Mouse (Mus musculus): Measurements from ENCODE around the gene St13. TPM values are rescaled to one million over a fixed set of nuclear protein-coding genes. Genes with fewer than 3 reads are reported as not detected.

Gene St13
- polyA plus RNA-seq, 1 experiment from 2014 or later = 203 TPM

- H3K9ac ChIP-seq (replicated peaks) = no peak overlapping the region
- H3K4me3 ChIP-seq = no peak overlapping the region
- 89% methylated on average over 1 of the region's 1 CpGs for WGBS
- no peak overlapping the region for H3K27ac ChIP-seq (replicated peaks)
- ATAC-seq (ENCODE audit: low FRiP score, low read depth) = no peak
- no peaks in the 10 kb centered on the region for H3K9me3 ChIP-seq
- H3K4me2 ChIP-seq (replicated peaks) = no peak overlapping the region
- no peaks in the 10 kb centered on the region for H3K27me3 ChIP-seq
- H3K4me1 ChIP-seq = peaks cover 21% of the 10 kb centered on the region
- peaks cover 45% of the 10 kb centered on the region for H3K36me3 ChIP-seq
Measured at GRCm38 (mm10) chr15:81362501-81362900, 37.4 kb downstream of the St13 start.

DNA sequence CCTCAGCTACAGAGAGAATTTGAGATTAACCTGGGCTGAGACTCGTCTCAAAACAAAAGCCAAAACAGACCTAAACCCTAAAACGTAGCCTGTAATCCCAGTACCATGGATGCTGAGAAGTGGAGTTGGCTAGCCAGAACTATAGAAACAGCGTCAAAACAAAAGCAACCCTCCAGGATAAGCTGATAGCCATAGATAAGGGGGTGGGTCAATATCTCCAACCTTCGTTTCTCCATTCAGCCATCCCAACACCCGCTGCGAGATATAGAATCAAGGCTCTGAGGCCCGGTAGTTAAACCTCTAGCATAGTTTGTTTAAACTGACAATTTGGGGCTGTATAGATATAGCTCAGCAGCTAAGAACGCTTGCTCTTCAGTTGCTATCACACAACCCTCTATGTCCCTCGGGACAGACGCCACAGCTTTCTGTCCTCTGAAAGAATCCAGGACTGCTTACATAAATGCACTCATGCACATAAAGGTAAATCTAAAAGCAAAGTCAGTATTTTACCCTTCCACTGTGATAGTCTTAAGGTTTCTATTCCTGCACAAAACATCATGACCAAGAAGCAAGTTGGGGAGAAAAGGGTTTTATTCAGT lies 38.4 kb downstream of the St13 start:
- Histone ChIP-seq H3K9me3 (no peaks in the 10 kb centered on the region), H3K9ac (replicated peaks) (no peak overlapping the region), H3K4me2 (replicated peaks) (peak overlapping the region; percentile 85; the same call in 1 of the 2 replicates), H3K36me3 (peaks cover 35% of the 10 kb centered on the region), H3K27ac (replicated peaks) (peak overlapping the region; percentile 75; the same call in 1 of the 2 replicates), H3K4me1 (peaks cover 21% of the 10 kb centered on the region), H3K4me3 (no peak overlapping the region), H3K27me3 (no peaks in the 10 kb centered on the region)
- ATAC-seq (ENCODE audit: low FRiP score, low read depth) = no peak
- 44% methylated on average over 10 of the region's 10 CpGs for WGBS

GRCm38 (mm10) chr15:81361022-81361404 lies 38.9 kb downstream of the St13 start:
- WGBS = 41% methylated on average over 6 of the region's 6 CpGs
- Histone ChIP-seq H3K27me3 (no peaks in the 10 kb centered on the region), H3K4me3 (peak overlapping the region; percentile 68), H3K27ac (replicated peaks) (peak overlapping the region; percentile 75), H3K4me1 (peaks cover 21% of the 10 kb centered on the region), H3K9ac (replicated peaks) (no peak overlapping the region), H3K4me2 (replicated peaks) (peak overlapping the region; percentile 85), H3K36me3 (peaks cover 30% of the 10 kb centered on the region), H3K9me3 (no peaks in the 10 kb centered on the region)
- no peak; the same call in 1 of the 2 replicates for ATAC-seq (ENCODE audit: low FRiP score, low read depth)

DNA sequence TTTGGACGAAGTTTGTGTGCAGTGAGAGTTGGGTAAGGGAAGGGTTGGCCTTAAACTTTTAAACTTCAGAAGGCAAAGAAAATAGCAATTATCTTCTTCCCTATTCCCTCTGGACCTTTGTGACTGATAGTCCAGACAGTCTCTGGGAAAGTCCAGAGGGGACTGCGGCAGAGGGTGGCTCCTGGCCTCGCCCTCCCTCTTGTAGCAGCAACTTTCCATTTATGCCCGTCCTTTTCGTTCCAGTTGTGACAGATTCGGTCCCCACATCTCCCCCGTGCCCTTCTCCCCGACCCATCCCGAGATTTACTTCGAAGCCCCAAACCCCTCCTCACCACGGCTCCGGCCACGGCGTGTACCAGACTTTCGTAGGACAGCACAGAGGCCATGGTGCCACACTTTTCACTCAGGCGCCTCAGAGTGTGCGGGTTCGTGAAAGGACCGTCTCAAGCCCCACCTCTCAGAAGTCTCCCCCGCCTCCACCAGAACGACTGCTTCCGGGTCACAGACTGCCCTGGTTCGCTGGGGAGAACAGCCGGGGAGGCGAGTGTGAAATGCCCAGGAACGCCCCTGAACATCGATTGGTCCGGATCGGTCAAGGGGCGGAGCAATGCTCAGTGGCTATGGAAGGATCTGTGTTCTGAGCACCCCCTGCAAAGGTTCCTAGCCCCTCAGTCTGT lies 39.4 kb downstream of the St13 start, which contains the start of gene Slc25a17:
Gene Slc25a17 (minus strand): TSS at position 468 of the 677 bp plus-strand sequence.
- Histone ChIP-seq H3K4me2 (replicated peaks) (peak within 1 kb of the TSS; percentile 85), H3K27ac (replicated peaks) (peak within 1 kb of the TSS; percentile 75), H3K9me3 (no peaks in the 10 kb centered on the region), H3K27me3 (no peaks in the 10 kb centered on the region), H3K36me3 (peaks cover 24% of the 10 kb centered on the region), H3K9ac (replicated peaks) (peak within 1 kb of the TSS; percentile 80), H3K4me1 (peaks cover 21% of the 10 kb centered on the region), H3K4me3 (peak within 1 kb of the TSS; percentile 68)
- peak; percentile 100 for ATAC-seq (ENCODE audit: low FRiP score, low read depth)
- WGBS = 1% methylated on average over 30 of the region's 30 CpGs

- H3K4me1 ChIP-seq = peaks cover 21% of the 10 kb centered on the region
- no peak overlapping the region for H3K27ac ChIP-seq (replicated peaks)
- H3K27me3 ChIP-seq = no peaks in the 10 kb centered on the region
- H3K36me3 ChIP-seq = peaks cover 17% of the 10 kb centered on the region
- H3K4me3 ChIP-seq = no peak overlapping the region
- no peak for ATAC-seq (ENCODE audit: low FRiP score, low read depth)
- 93% methylated on average over 5 of the region's 5 CpGs for WGBS
- H3K4me2 ChIP-seq (replicated peaks) = peak overlapping the region; percentile 85
- H3K9me3 ChIP-seq = no peaks in the 10 kb centered on the region
- H3K9ac ChIP-seq (replicated peaks) = no peak overlapping the region
Measured at GRCm38 (mm10) chr15:81359421-81359820, 40.5 kb downstream of the St13 start.

DNA sequence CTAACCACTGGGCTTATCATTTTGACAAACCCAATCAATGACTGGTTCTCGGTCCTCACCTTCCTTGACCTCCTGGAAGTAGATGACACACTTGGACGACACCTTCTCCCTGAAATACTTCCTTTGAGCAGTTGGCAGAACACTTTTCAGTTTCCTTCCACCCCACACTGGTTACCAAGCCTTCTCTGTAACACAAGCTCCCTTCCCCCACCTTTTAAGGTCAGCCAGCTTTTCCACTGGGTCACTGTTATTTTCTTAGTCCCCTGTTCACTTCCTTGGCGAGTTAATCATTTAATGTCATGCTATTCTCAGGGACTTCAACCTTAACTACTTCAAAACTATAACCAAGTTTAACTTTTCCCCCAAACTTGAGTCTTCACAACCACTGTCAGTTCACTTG lies 40.9 kb downstream of the St13 start:
- no peak for ATAC-seq (ENCODE audit: low FRiP score, low read depth)
- no peaks in the 10 kb centered on the region for H3K9me3 ChIP-seq
- H3K9ac ChIP-seq (replicated peaks) = no peak overlapping the region
- no peak overlapping the region for H3K4me3 ChIP-seq
- peaks cover 13% of the 10 kb centered on the region for H3K36me3 ChIP-seq
- no peak overlapping the region for H3K4me2 ChIP-seq (replicated peaks)
- H3K27me3 ChIP-seq = no peaks in the 10 kb centered on the region
- whole genome bisulfite sequencing = 93% methylated on average over 3 of the region's 3 CpGs
- H3K27ac ChIP-seq (replicated peaks) = no peak overlapping the region
- H3K4me1 ChIP-seq = peaks cover 21% of the 10 kb centered on the region

GRCm38 (mm10) chr15:81356946-81357345 lies 42.9 kb downstream of the St13 start:
- no peak overlapping the region for H3K4me2 ChIP-seq (replicated peaks)
- H3K27ac ChIP-seq (replicated peaks) = no peak overlapping the region
- no peaks in the 10 kb centered on the region for H3K9me3 ChIP-seq
- H3K36me3 ChIP-seq = no peaks in the 10 kb centered on the region
- H3K4me1 ChIP-seq = peaks cover 21% of the 10 kb centered on the region
- H3K9ac ChIP-seq (replicated peaks) = no peak overlapping the region
- H3K27me3 ChIP-seq = no peaks in the 10 kb centered on the region
- H3K4me3 ChIP-seq = no peak overlapping the region
- 46% methylated on average over 5 of the region's 5 CpGs for WGBS
- ATAC-seq (ENCODE audit: low FRiP score, low read depth) = no peak

- 58% methylated on average over 3 of the region's 3 CpGs for WGBS
- H3K9me3 ChIP-seq = no peaks in the 10 kb centered on the region
- no peaks in the 10 kb centered on the region for H3K36me3 ChIP-seq
- no peak overlapping the region for H3K4me3 ChIP-seq
- peaks cover 14% of the 10 kb centered on the region for H3K4me1 ChIP-seq
- no peak overlapping the region for H3K9ac ChIP-seq (replicated peaks)
- H3K4me2 ChIP-seq (replicated peaks) = no peak overlapping the region
- no peak overlapping the region for H3K27ac ChIP-seq (replicated peaks)
- H3K27me3 ChIP-seq = no peaks in the 10 kb centered on the region
- ATAC-seq (ENCODE audit: low FRiP score, low read depth) = no peak
Measured at GRCm38 (mm10) chr15:81355146-81355761, 44.6 kb downstream of the St13 start.

GRCm38 (mm10) chr15:81352638-81353037 lies 47.2 kb downstream of the St13 start:
- H3K36me3 ChIP-seq = no peaks in the 10 kb centered on the region
- H3K4me1 ChIP-seq = no peaks in the 10 kb centered on the region
- H3K9ac ChIP-seq (replicated peaks) = no peak overlapping the region
- H3K4me2 ChIP-seq (replicated peaks) = no peak overlapping the region
- ATAC-seq (ENCODE audit: low FRiP score, low read depth) = no peak
- no peak overlapping the region for H3K4me3 ChIP-seq
- H3K27me3 ChIP-seq = no peaks in the 10 kb centered on the region
- WGBS = 67% methylated on average over 1 of the region's 1 CpGs
- no peak overlapping the region for H3K27ac ChIP-seq (replicated peaks)
- no peaks in the 10 kb centered on the region for H3K9me3 ChIP-seq

DNA sequence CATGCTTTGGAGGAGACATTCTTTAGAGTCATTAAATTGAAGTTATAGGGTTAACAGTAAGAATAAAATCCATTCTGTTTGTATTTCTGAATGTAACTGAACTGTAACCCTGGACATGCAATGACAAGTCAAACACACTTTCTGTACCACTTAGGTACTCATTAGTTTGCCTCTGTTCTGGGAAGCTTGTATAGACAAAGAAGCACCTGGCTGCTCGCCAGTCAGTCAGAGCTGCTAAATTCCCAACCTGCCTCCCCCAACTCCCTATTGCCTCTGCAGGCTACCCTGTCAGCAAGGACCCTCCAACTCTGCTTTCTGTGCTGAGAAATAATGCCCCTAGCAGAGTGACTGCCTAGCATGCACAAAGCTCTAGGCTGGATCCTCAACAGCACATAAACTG lies 49.5 kb downstream of the St13 start:
- Histone ChIP-seq H3K9ac (replicated peaks) (no peak overlapping the region), H3K9me3 (no peaks in the 10 kb centered on the region), H3K4me1 (no peaks in the 10 kb centered on the region), H3K36me3 (no peaks in the 10 kb centered on the region), H3K4me3 (no peak overlapping the region), H3K4me2 (replicated peaks) (no peak overlapping the region), H3K27ac (replicated peaks) (no peak overlapping the region), H3K27me3 (no peaks in the 10 kb centered on the region)
- 73% methylated on average over 1 of the region's 1 CpGs for WGBS
- no peak for ATAC-seq (ENCODE audit: low FRiP score, low read depth)

GRCm38 (mm10) chr15:81348366-81348765 lies 51.5 kb downstream of the St13 start:
- no peak overlapping the region for H3K4me3 ChIP-seq
- ATAC-seq (ENCODE audit: low FRiP score, low read depth) = no peak
- H3K4me2 ChIP-seq (replicated peaks) = no peak overlapping the region
- H3K4me1 ChIP-seq = no peaks in the 10 kb centered on the region
- H3K27ac ChIP-seq (replicated peaks) = no peak overlapping the region
- no peaks in the 10 kb centered on the region for H3K27me3 ChIP-seq
- WGBS = 79% methylated on average over 2 of the region's 2 CpGs
- no peak overlapping the region for H3K9ac ChIP-seq (replicated peaks)
- no peaks in the 10 kb centered on the region for H3K9me3 ChIP-seq
- peaks cover 4% of the 10 kb centered on the region for H3K36me3 ChIP-seq

DNA sequence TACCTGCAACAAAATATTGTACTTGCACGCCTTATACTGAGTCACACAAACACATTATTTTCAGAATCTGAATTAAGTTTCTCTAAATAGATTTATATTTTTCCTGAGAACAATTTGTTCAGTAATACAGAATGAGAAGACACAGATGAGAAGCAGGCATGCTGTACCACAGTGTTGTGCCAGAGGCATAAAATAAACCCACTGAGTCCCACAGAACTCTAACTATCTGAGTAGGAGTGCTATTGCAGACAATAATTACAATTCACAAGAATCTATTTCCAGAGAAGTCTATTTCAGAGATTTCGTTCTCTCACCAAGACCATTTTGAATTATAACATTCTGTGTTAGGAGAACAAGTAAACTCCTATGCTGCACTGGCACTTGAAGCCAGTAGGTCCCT lies 52.4 kb downstream of the St13 start:
- no peak overlapping the region for H3K4me2 ChIP-seq (replicated peaks)
- no peak for ATAC-seq (ENCODE audit: low FRiP score, low read depth)
- 94% methylated on average over 2 of the region's 2 CpGs for WGBS
- H3K36me3 ChIP-seq = peaks cover 4% of the 10 kb centered on the region
- no peak overlapping the region for H3K4me3 ChIP-seq
- no peak overlapping the region for H3K9ac ChIP-seq (replicated peaks)
- no peak overlapping the region for H3K27ac ChIP-seq (replicated peaks)
- H3K27me3 ChIP-seq = no peaks in the 10 kb centered on the region
- H3K9me3 ChIP-seq = no peaks in the 10 kb centered on the region
- no peaks in the 10 kb centered on the region for H3K4me1 ChIP-seq
